Mouse (Mus musculus) cerebellum, adult 2 months (tissue): ENCODE results near the gene Senp5. TPM values are rescaled to one million over a fixed set of nuclear protein-coding genes. Genes with fewer than 3 reads are reported as not detected.

Experiments used
- DNase-seq, 2 experiments: peaks; one replicate each; pipeline ENCODE4 v3.0.0; 2021
- H3K27ac ChIP-seq: fragments of 200-500 bp; 2 replicates; pipeline ENCODE4 v1.5.1; 2012; ENCODE audit warnings: low read length, control low read depth, inconsistent platforms; ENCODE audit not compliant: insufficient read depth
- H3K27me3 ChIP-seq: fragments of 200-500 bp; 2 replicates; pipeline ENCODE4 v1.6.1; 2012; ENCODE audit warnings: inconsistent platforms, mild to moderate bottlenecking, low read length, moderate library complexity; ENCODE audit not compliant: control insufficient read depth, insufficient read depth
- H3K4me1 ChIP-seq: fragments of 200-500 bp; 2 replicates; pipeline ENCODE4 v1.6.1; 2011; ENCODE audit warnings: low read length; ENCODE audit not compliant: control insufficient read depth, insufficient read depth
- H3K4me3 ChIP-seq: fragments of 200-500 bp; replicated peaks from 2 replicates; pipeline ENCODE3; 2011; ENCODE audit warnings: mild to moderate bottlenecking, low read depth, low read length, control low read depth; ENCODE audit not compliant: insufficient read depth
- CTCF ChIP-seq: fragments of 200-500 bp; IDR thresholded peaks from 2 replicates; pipeline ENCODE4 v1.5.1; 2011; ENCODE audit warnings: low read depth, mild to moderate bottlenecking, control low read depth, low read length, moderate library complexity, borderline replicate concordance; ENCODE audit not compliant: insufficient read depth
- POLR2A ChIP-seq: fragments of 200-500 bp; IDR thresholded peaks from 2 replicates; pipeline ENCODE4 v1.6.1; 2011; ENCODE audit warnings: low read length, control low read depth, borderline replicate concordance; ENCODE audit not compliant: insufficient read depth
- WGBS: fragments of 180-500 bp; shearing (Covaris S2); methylation state at CpG from one replicate; pipeline ENCODE4 v1.1.7; 2018; 5-methylcytosine and 5-hydroxymethylcytosine counted together
- polyA plus RNA-seq: library from polyadenylated mRNA; depleted of rRNA; stranded (reverse); fragments of >200 nt; gene quantifications from 2 replicates; pipeline ENCODE4 v1.2.3, GENCODE M21; 2012; rRNA removed

Gene Senp5
- polyA plus RNA-seq, result 23.5 and 25.0 TPM in 2 replicates

- H3K4me1 ChIP-seq, result no peaks in the 10 kb centered on the region; the same call in 1 of the 2 replicates
- 0 out of 2 replicates have a peak, but pooled peaks have one; percentile 3 for TF ChIP-seq CTCF
- TF ChIP-seq POLR2A, result peak; percentile 93
- peak within 1 kb of the TSS; percentile 75 for H3K4me3 ChIP-seq
- WGBS, result under 1% methylated on average over 66 of the region's 66 CpGs
- H3K27ac ChIP-seq, result peak within 1 kb of the TSS; percentile 11; the same call in 1 of the 2 replicates
- H3K27me3 ChIP-seq, result no peaks in the 10 kb centered on the region
- peak; percentile 93 to 94 for DNase-seq
These were observed at the start of gene Senp5 for GRCm38 (mm10) chr16:32002509-32003477. TSS of gene Senp5 (minus strand) at chr16:32003287.

- Histone ChIP-seq H3K27me3 (no peaks in the 10 kb centered on the region), H3K4me3 (no peak overlapping the region), H3K4me1 (no peaks in the 10 kb centered on the region), H3K27ac (no peak overlapping the region)
- no peak for TF ChIP-seq CTCF
- no peak for TF ChIP-seq POLR2A
- 86% methylated on average over 4 of the region's 4 CpGs for WGBS
- DNase-seq, result no peak
These were observed 39.3 kb upstream of the Senp5 start for GRCm38 (mm10) chr16:32042367-32042766.

- WGBS, result 94% methylated on average over 9 of the region's 9 CpGs
- no peak overlapping the region for H3K4me3 ChIP-seq
- no peak for DNase-seq
- no peak overlapping the region for H3K27ac ChIP-seq
- no peaks in the 10 kb centered on the region for H3K27me3 ChIP-seq
- TF ChIP-seq CTCF (no peak), POLR2A (no peak)
- H3K4me1 ChIP-seq, result no peaks in the 10 kb centered on the region
These were observed 16.6 kb upstream of the Senp5 start for GRCm38 (mm10) chr16:32019678-32020077.

- H3K4me3 ChIP-seq, result no peak overlapping the region
- H3K4me1 ChIP-seq, result no peaks in the 10 kb centered on the region
- no peak overlapping the region for H3K27ac ChIP-seq
- no peak for DNase-seq
- 86% methylated on average over 4 of the region's 4 CpGs for WGBS
- TF ChIP-seq POLR2A (no peak), CTCF (no peak)
- no peaks in the 10 kb centered on the region for H3K27me3 ChIP-seq
These were observed 7.2 kb upstream of the Senp5 start for GRCm38 (mm10) chr16:32010330-32010729.

- H3K4me1 ChIP-seq, result no peaks in the 10 kb centered on the region
- no peaks in the 10 kb centered on the region for H3K27me3 ChIP-seq
- no peak overlapping the region for H3K27ac ChIP-seq
- H3K4me3 ChIP-seq, result no peak overlapping the region
- TF ChIP-seq POLR2A (no peak), CTCF (no peak)
- 38% methylated on average over 5 of the region's 5 CpGs for WGBS
- no peak for DNase-seq
These were observed 6.8 kb upstream of the Senp5 start for GRCm38 (mm10) chr16:32009913-32010312.

GRCm38 (mm10) chr16:32008529-32009293 is 5.6 kb upstream of the Senp5 start:
- Histone ChIP-seq H3K4me3 (no peak overlapping the region), H3K27ac (no peak overlapping the region), H3K4me1 (no peaks in the 10 kb centered on the region), H3K27me3 (no peaks in the 10 kb centered on the region)
- TF ChIP-seq POLR2A (no peak), CTCF (no peak)
- no peak for DNase-seq
- whole genome bisulfite sequencing, result 71% methylated on average over 10 of the region's 10 CpGs

GRCm38 (mm10) chr16:32004731-32005130 is 1.6 kb upstream of the Senp5 start:
- H3K4me1 ChIP-seq, result no peaks in the 10 kb centered on the region; the same call in 1 of the 2 replicates
- 92% methylated on average over 3 of the region's 3 CpGs for WGBS
- no peak for TF ChIP-seq CTCF
- no peak for TF ChIP-seq POLR2A
- H3K27me3 ChIP-seq, result no peaks in the 10 kb centered on the region
- no peak overlapping the region for H3K27ac ChIP-seq
- DNase-seq, result no peak
- H3K4me3 ChIP-seq, result no peak overlapping the region

- Histone ChIP-seq H3K4me1 (no peaks in the 10 kb centered on the region), H3K27ac (no peak overlapping the region), H3K27me3 (no peaks in the 10 kb centered on the region), H3K4me3 (no peak overlapping the region)
- 90% methylated on average over 5 of the region's 5 CpGs for WGBS
- no peak for TF ChIP-seq POLR2A
- TF ChIP-seq CTCF, result no peak
- DNase-seq, result no peak
These were observed 6.7 kb downstream of the Senp5 start for GRCm38 (mm10) chr16:31996371-31996770.
